Mouse (Mus musculus) heart, postnatal 25 days (tissue): ENCODE data around the gene Slc38a4. TPM values are rescaled to one million over a fixed set of nuclear protein-coding genes. Genes with fewer than 3 reads are reported as not detected.

Source experiments
- DNase-seq: peaks from one replicate; pipeline ENCODE4 v3.0.0; 2022; ENCODE audit warnings: low spot score
- intact Hi-C: fragments of 180-260 bp; cut with DNase I; formaldehyde crosslinking; loops from one replicate; pipeline ENCODE4 v1.15.1; 2025
- total RNA-seq, 2 experiments: library from RNA; stranded (reverse); gene quantifications; 2 replicates each; pipeline ENCODE4 v1.2.3; 2021

The Slc38a4 gene
- total RNA-seq, 2 experiments from 2014 or later = 10.6 to 17.1 TPM

DNA sequence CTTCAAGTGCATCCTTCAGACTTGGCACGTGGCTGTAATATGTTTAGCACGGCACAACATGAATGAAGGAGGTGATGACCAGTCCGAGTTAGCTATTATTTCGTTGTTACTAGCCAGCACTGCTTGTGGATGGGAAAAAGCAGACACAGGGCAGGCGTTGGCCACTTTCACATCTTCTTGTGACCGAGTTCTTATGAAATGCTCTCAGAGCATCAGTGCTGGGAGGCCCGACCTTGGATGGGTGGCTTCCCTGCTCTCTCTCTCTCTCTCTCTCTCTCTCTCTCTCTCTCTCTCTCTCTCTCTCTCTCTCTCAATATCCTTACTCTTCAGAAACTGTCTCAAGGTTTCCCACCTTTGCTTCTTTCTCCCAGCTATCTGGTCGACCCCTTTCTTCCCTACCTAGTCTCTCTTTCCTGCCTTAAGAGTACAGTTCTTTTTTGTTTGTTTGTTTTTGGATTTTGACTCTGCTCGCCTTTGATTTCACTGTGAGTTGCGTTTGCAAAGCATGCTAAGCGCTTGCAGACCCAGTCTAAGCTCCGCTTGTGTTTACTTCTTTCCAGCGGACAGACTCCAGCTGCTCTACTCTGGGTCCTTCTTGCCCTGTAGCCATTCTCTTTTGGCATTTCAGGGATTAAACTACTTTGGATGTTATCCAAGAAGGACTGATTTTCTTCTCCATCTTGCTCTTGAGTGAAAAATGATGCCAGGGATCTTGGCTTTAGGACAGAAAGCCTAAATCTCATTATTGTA, 72.0 kb downstream of the Slc38a4 start:
- no peak for DNase-seq

DNA sequence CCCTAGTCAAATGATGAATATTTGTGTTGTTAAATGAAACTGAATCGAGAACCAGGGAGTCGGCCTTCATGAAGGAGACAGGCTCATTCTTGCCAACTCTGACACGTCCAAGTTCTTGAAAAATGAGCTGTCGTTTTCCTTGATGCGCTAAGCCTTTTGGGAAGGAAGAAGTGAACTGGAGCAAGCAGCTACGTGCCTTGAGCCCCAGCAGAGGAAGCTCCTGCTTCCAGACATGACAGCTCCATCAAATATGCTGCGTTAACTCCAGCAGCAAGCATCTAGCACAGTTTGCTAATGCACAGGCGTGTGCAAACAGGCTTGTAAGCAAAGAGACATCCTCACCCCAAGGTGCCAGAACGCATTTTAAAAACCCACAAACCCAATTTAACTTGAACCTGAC, 80.6 kb downstream of the Slc38a4 start:
- intact Hi-C loops = no loop called here
- no peak for DNase-seq

More for the DNA sequence above, 72.0 kb downstream of the Slc38a4 start:
- intact Hi-C loops = no loop called here

DNA sequence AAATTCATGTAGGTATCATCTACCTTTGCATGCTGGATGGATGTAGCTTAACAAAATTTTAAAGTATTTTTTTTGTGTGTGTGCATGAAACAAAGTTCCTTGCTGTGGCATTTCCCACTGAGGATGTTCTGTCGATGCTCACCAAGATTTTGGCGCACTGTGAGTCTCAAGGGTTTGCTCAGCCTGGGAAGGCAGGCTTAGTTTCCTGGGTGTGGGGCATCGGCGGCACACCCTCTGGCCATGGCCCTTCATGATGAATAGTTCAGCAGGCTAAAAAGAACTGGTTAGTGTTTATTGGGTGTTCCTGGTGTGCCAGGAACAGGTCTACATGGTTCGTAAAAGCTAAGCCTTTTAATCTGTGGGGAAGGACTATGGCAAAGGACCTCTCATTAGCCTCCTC, 81.6 kb downstream of the Slc38a4 start:
- no peak for DNase-seq
- intact Hi-C loops = loop anchor here (5.0 kb wide), 1 partner anchor 213 kb away; no protein-coding TSS in a partner anchor

DNA sequence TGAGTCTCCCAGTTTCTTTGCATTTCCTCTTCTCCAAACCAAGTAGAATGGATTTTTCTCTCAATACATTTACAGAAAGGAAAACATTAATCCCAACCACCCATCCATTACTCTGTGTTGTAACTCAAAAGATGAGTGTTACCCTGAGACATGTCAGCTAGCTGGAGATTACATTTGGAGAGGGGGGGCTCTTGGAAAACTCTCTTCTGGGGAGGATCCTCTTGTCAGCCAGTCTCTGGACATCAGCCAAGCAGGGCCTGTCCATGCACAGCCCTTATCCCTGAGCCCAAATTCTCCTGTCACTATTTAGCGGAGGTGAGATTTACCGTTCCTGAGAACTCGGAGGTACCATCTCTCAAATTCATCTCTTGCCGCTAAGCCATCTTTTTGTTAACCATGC, 82.4 kb downstream of the Slc38a4 start:
- DNase-seq = no peak

DNA sequence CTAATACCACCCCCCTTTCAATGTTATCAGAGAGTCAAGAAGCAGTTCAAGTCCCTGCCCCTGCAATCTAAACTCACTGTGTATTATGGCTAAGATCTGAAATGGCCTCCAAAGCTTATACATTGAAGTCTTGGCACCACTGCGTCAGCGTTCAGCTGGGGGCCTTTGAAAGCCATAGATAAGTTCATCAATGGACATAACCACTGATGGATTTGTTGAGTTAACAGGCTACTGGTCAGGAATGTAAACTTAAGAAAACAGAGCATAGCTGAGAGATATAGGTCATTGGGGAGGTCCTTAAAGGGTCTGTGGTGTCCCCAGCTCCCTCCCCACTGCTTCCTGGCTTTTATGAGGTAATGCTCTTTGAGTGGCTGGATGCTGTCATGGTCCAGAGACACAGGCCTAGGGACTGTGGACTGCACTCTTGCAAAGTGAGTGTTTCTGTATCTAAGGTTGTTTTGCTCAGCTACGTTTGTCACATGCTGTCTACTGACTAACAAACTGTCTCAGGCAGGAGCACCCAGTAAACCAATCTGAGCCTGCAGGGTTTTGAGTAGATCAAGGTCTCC, 83.0 kb downstream of the Slc38a4 start:
- intact Hi-C loops = loop anchor here (1.0 to 5.0 kb wide), 2 partner anchors 163 to 215 kb away; no protein-coding TSS in a partner anchor
- DNase-seq = no peak

More for the DNA sequence above, 82.4 kb downstream of the Slc38a4 start:
- intact Hi-C loops = loop anchor here (5.0 kb wide), 1 partner anchor 214 kb away; no protein-coding TSS in a partner anchor

DNA sequence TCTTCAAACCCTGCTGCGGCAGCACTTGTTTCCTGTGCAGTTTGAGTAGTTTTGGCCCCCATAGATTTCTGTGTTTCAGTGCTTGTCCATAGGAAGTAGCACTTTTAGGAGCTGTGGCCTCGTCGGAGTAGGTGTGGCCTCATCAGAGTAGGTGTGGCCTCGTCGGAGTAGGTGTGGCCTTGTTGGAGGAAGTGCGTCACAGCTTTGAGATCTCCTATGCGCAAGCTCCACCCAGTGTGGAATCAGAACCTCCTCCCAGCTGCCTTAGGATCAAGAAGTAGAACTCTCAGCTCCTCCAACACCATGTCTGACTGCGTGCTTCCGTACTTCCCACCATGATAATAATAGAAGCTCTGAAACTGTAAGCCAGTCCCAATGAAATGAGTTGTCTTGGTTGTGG, 83.8 kb downstream of the Slc38a4 start:
- no peak for DNase-seq
- intact Hi-C loops = loop anchor here (1.0 to 5.0 kb wide), 2 partner anchors 163 to 215 kb away; no protein-coding TSS in a partner anchor

DNA sequence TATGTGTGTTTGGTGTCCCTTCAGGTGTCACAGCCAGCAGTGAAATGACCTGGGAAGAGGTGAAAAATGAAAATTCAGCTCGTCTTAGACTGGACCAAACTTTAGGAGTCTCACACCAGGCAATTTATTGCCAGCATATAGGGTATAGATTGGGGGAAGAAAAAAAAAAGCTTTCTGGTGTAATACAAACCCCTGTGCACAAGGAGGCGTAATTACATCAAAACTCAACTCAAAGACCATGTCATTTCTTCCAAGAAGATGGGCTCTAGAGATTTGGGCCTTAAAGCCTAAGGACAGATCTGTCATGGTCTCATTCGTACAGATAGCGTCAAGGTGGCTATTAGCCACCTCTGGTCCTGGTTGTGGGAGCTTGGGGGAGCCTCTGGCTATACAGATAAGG, 86.0 kb downstream of the Slc38a4 start:
- no peak for DNase-seq
- intact Hi-C loops = loop anchor here (2.0 to 5.0 kb wide), 2 partner anchors 167 to 218 kb away; no protein-coding TSS in a partner anchor

DNA sequence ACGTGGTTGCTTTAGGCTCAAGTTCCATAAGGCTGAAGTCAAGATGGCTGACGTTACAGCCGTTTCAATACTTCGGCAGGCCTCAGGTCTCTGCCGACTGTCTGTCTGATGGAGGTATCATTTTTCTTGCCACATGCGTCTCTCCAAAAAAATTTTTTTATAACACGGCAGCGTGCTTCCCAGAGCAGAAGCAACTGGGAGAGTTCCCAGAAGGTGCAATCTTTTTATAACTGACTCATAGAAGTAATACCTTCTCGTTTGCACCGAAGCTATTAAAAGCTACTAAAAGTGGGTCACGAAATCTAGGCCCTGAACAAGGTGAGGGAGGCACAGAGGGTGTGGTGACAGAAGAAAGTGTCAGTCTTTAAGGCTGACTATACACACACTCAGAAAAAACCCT, 87.0 kb downstream of the Slc38a4 start:
- no peak for DNase-seq
- intact Hi-C loops = loop anchor here (2.0 kb wide), 1 partner anchor 168 kb away; no protein-coding TSS in a partner anchor

DNA sequence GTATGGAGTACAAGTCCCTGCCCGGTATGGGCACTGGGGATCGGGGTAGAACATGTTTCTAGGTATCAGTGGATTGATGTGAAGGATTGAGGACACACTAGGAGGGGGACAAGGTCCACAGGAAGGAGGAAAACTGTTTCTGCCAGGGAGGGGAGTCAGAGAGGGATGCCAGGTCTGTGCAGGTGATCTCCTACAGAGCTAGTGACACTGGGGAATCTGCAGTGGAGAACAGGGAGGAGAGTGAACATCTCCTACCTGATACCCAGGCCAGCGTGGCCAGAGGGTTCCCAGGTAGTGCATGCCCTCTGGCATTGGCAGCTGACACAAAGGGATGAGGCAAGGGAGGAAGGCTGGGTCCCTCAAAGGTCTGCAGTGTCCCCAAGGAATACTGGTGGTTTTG, 89.4 kb downstream of the Slc38a4 start:
- DNase-seq = no peak
- intact Hi-C loops = no loop called here

DNA sequence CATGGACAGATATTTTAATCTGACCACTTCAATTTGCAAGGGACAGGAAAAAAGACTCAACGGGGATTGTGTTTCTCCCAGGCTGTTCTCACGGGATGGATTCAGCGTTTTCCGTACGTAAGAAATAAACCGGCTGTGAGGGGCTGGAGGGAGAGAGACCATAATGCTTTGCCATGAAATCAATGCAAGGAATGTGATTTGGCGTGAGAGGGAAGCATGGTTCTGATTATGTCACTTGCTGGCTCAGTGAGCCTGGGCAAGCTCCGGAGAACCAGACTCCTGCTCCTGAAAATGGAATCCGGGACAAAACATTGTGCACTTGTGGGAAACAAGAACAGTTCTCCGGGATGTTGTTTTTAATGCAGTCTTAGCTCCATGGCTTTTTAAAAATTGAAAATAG, 92.0 kb downstream of the Slc38a4 start:
- no peak for DNase-seq

DNA sequence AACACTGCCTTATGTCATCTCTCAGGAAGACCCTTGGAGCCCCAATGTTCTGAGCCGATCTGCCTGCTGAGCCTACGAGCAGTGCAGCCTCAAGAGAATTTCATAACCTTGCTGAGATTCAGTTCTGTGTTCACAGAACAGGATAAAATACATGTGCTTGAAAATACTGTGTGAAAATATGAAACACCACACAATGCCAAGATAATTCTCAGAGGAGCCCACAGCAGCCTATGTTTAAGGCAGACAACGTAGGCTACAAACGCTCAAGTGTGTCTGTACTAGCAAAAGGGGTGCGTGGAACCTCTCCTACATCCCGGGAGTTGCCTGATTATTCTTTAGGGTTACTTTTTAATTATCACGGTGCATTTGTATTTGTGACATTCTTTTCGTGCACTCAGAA, 92.4 kb downstream of the Slc38a4 start:
- DNase-seq = no peak
- intact Hi-C loops = no loop called here

More for the DNA sequence above, 92.0 kb downstream of the Slc38a4 start:
- intact Hi-C loops = no loop called here

DNA sequence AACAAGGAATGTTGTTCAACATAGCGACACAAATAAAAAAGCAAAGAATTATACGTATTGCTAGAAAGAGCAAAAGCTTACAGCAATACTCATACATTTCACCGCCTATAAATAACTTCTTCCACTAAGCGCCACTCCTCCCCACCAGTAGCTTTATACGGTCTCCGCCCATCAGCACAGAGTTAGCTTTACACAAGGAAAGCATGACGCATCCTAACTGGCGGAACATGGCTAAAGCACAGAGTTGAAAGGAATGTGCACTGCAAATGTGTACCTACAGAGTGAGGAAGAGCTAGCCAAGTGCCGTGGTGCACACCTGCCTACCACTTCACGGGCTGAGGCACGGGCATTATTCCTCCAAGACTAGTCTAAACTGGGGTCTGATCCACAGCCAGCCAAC, 95.4 kb downstream of the Slc38a4 start:
- no peak for DNase-seq
- intact Hi-C loops = no loop called here

DNA sequence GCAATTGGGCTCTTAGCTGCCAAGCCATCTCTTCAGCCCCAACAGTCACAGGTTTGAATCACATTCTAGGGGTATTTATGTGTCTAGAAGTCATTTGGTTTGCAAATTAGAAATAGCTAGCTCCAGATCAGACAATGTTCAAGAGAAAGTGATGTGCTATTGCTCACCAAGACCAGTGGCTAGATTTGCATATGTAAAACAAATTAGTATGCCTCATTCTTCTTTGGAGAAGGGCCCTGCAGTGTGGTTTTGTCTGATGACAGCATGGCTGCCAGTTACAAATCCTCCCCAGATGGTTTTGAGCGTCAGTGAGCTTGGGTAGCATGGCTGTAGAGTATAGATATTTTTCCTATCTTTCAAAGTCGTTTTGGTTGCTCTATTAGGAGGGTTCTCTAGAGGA, 96.5 kb downstream of the Slc38a4 start:
- intact Hi-C loops = no loop called here
- DNase-seq = no peak

DNA sequence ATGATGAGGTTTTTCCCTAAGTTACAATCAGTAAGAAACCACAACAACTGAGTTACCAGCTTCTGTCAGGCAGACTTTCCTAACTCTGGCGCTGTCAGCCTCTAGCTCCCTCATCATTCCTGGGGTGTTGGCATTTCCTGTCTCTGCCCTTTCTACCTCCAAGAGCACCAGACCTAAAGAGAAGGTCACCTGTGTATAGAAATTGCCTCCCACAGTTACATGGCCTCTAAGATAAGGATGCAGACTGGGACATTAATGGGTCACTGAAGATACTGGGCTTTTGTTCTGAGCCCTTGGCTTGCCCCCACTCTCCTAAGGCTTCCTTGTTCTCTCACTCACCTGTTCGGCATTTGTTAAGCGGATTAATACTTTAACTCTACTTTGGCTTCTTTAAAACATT, 99.1 kb downstream of the Slc38a4 start:
- intact Hi-C loops = no loop called here
- DNase-seq = no peak

DNA sequence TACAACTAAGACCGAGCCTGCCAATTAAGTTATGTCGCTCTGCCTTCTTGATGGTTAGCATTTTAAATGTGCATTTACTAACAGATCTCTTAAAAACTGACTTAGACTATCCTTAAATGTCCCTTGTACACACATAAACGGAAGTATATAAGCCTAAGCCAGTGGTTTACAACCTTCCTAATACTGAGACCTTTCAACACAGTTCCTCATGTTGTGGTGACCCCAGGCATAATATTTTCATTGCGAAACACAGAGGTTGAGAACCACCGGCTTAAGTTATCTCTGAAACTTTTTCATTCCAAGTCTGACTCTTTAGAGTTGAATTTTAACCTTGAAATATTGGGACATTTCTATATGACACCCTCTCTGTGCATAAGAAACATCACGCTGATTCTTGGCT, 101.4 kb downstream of the Slc38a4 start:
- intact Hi-C loops = no loop called here
- no peak for DNase-seq

DNA sequence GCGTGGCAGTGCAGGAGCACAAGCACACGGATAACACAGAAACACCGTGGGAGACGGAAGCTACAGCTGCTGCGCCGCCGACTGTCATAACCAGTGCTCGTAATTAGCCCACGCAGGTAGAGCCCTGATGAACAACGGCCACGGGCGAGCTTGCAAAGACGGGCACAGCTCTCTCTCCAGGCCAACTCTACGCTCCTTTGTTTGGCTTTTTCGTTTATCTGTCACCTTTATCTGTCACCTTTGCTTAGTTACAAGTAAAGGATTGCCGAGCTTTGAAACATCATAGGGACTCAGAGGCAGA, 101.9 kb downstream of the Slc38a4 start:
- intact Hi-C loops = no loop called here

DNA sequence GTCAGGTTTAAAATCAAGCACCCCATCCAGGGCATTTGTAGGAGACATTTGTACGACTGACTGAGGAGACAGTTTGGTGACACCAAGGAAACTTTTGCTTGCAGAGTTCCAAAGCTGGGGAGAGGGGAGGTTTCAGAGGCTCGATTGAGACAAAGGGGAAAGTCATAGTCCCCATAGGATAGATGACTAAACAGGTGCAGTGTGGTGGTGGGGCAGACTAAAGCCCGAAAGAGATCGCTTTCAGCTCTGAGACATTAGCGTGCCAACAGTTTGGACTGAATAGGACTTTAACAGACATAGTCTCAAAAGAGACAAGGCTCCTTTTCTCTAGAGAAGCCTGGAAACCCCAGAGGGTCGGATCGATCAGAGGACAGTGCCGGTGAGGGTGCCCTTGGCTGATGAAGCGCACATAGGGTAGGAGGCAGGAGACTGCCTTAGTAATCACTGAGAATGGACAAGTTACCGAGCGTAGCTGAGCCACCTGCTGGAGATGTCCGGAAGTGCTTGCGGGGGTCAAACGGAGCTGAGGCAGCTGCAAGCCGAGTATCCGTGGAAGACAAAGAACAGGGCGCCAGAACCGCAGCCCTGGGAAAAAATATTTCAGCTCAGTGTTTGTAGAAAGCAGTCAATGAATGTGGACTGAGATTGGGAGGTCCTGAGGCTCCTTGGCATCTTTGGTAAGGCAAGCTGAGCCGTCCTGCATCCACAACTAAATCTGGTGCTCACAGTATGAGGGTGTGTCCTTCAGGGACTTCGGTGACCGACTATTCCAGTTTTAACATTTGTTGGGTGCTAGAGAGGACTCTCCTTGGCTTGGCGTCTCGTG, 102.4 kb downstream of the Slc38a4 start:
- intact Hi-C loops = no loop called here
- no peak for DNase-seq

More for the DNA sequence above, 101.9 kb downstream of the Slc38a4 start:
- DNase-seq = no peak

DNA sequence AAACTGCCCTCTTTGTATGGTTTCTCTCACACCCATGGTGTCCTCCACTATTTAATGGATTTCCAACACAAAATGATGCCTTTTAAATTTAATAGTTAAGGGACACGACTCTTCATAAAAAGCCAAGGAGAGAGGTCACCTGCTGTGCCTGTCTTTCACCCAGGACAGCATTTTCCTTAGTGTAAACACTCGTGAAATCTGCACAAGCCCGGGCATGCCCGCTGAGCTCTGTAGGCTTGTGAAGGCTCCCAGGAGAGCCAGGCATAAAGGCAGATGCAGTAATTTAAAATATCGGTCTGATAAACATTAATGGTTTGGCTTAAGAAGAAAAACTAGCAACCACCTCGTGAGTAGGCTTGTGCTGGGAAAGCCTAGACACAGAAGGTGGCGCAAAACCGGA, 103.3 kb downstream of the Slc38a4 start:
- intact Hi-C loops = no loop called here
- DNase-seq = no peak

DNA sequence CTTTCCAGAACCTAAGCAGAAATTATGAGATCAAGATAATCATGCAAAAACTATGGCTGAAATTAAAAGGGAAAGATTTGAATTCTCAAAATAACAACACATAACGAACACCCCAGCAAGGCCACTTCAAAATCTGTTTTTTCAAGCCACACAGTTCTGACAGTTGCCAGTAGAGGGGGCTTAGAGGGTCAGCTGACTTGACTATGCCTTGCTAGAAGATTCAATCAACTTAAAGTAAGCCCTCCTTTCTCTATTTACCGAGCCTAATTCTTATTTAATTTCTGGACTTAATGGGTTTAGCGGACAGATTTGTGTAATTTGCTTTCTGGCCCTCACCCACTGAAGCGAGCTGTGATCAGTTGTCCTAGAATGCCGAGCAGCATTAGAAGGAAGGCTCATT, 104.0 kb downstream of the Slc38a4 start:
- no peak for DNase-seq
- intact Hi-C loops = no loop called here

DNA sequence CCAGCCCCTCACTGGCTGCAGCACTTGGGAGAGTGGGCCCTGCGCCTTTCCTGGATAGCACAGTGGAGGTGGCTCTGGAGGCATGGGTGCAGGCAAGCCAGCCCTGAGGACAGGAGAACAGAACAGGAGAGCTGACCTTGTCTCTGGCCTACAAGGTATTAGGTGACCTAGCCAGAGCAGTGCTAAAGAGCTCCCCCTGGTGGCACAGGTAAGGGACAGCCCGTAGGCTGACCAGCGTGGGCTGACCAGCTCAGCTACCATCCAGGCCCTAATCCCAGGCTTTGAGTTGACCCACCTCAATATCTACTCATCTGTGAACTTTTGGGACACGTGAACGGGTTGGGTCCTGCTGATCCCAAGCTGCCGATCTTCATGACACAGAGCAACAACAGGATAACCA, 107.3 kb downstream of the Slc38a4 start:
- intact Hi-C loops = no loop called here
- DNase-seq = no peak
